Mouse (Mus musculus): ENCODE results near the gene Zfp574.

GRCm38 (mm10) chr7:25131247-25131646, 58.9 kb downstream of the Zfp574 start:
- TF ChIP-seq CTCF (IDR thresholded peaks at IDR 0.05; ENCODE audit: low read depth) (no peak), EP300 (optimal IDR thresholded peaks at IDR 0.05) (no peak)
